ENCODE assay signal across 24 mouse cellular contexts in genomic region chr19:40268493-40268892, GRCm38 (mm10). TPM values are rescaled to one million over a fixed set of nuclear protein-coding genes. Genes with fewer than 3 reads are reported as not detected.
A peak's percentile ranks its signal among the peaks of the same experiment; 100 is the strongest.
DNase-seq lines count a peak whose midpoint lies in the region; ATAC-seq and TF ChIP-seq lines count a peak whose summit lies in the region.
"Had no signal": no experiment of that assay in that cellular context is flagged by ENCODE, and none has a peak within 500 bp of the region (broad histone marks: within the 10 kb centered on the region; RNA-seq: fewer than 3 reads in every experiment).

No protein-coding gene starts in this region.

- H3K79me2 ChIP-seq in heart, adult 2 months (replicated peaks; ENCODE audit: control insufficient read depth, insufficient read depth, low read length) = peaks cover 2% of the 10 kb centered on the region; the same call in 1 of the 2 replicates

- H3K36me3 ChIP-seq in heart, adult 2 months (ENCODE audit: control insufficient read depth, insufficient read depth, low read length) = peaks cover 23% of the 10 kb centered on the region
- peaks cover 6% of the 10 kb centered on the region; the same call in 1 of the 2 replicates for H3K36me3 ChIP-seq in heart, embryonic 10.5 days
- H3K36me3 ChIP-seq in heart, postnatal 0 days (replicated peaks; ENCODE audit: control insufficient read depth, insufficient read depth, low read length) = no peaks in the 10 kb centered on the region
- H3K36me3 ChIP-seq in megakaryocyte, embryonic 14.5 days (replicated peaks; ENCODE audit: low read length) = peaks cover 20% of the 10 kb centered on the region
- no peaks in the 10 kb centered on the region for H3K36me3 ChIP-seq in stomach, postnatal 0 days (ENCODE audit: control insufficient read depth, insufficient read depth, low read length)
- H3K36me3 ChIP-seq: embryonic facial prominence, embryonic 12.5 days; forebrain, embryonic 15.5 days; hindbrain, embryonic 10.5 days; midbrain, embryonic 12.5 days; neural tube, embryonic 13.5 days had no signal

- TF ChIP-seq EP300 in heart, adult 2 months (IDR thresholded peaks at IDR 0.05; ENCODE audit: insufficient read depth, low read depth, low read length) = no peak
- no peak for TF ChIP-seq EP300 in heart, postnatal 0 days (IDR thresholded peaks at IDR 0.05; ENCODE audit: low read depth)
- TF ChIP-seq EP300 in stomach, postnatal 0 days (optimal IDR thresholded peaks at IDR 0.05) = no peak

- peaks cover 9% of the 10 kb centered on the region for H3K4me1 ChIP-seq in heart, adult 2 months (ENCODE audit: control insufficient read depth, insufficient read depth, low read length)
- peaks cover 24% of the 10 kb centered on the region for H3K4me1 ChIP-seq in heart, embryonic 10.5 days
- H3K4me1 ChIP-seq in heart, postnatal 0 days (ENCODE audit: control insufficient read depth, insufficient read depth) = peaks cover 28% of the 10 kb centered on the region
- peaks cover 66% of the 10 kb centered on the region for H3K4me1 ChIP-seq in megakaryocyte, embryonic 14.5 days
- H3K4me1 ChIP-seq in stomach, postnatal 0 days (replicated peaks; ENCODE audit: control insufficient read depth, insufficient read depth) = no peaks in the 10 kb centered on the region
- H3K4me1 ChIP-seq: embryonic facial prominence, embryonic 12.5 days had no signal

- H3K27me3 ChIP-seq in heart, adult 2 months (ENCODE audit: control insufficient read depth, insufficient read depth, low read length) = no peaks in the 10 kb centered on the region
- no peaks in the 10 kb centered on the region for H3K27me3 ChIP-seq in heart, embryonic 10.5 days (ENCODE audit: insufficient read depth, poor library complexity, severe bottlenecking)
- H3K27me3 ChIP-seq in heart, postnatal 0 days (ENCODE audit: control insufficient read depth, insufficient read depth, low read length) = no peaks in the 10 kb centered on the region
- peaks cover 14% of the 10 kb centered on the region for H3K27me3 ChIP-seq in megakaryocyte, embryonic 14.5 days (replicated peaks)
- H3K27me3 ChIP-seq in stomach, postnatal 0 days (ENCODE audit: control insufficient read depth, insufficient read depth, low read length) = no peaks in the 10 kb centered on the region
- H3K27me3 ChIP-seq: Patski had no signal

- no peak for DNase-seq in heart, adult 2 months
- DNase-seq in heart, embryonic 10.5 days (ENCODE audit: low spot score) = no peak
- no peak for DNase-seq in heart, postnatal 0 days (ENCODE audit: low spot score)
- DNase-seq in heart, adult 9 months (ENCODE audit: low spot score in 2 of 2) = no peak
- peak; percentile 49 for DNase-seq in stomach, postnatal 0 days (ENCODE audit: low spot score)
- no peak for DNase-seq in cerebellum, adult 9-10 months
- DNase-seq: adrenal gland, adult 8-10 months; cerebellum, postnatal 10 days; gastrocnemius, postnatal 36 days; kidney, adult 2 months; kidney, postnatal 14 days; layer of hippocampus, postnatal 36 days; spleen, adult 18-20 months had no signal

- H3K4me3 ChIP-seq in heart, adult 2 months = no peak overlapping the region
- no peak overlapping the region for H3K4me3 ChIP-seq in heart, embryonic 10.5 days
- no peak overlapping the region for H3K4me3 ChIP-seq in heart, postnatal 0 days (ENCODE audit: low read depth, low read length)
- peak overlapping the region; percentile 84 for H3K4me3 ChIP-seq in megakaryocyte, embryonic 14.5 days (replicated peaks)
- H3K4me3 ChIP-seq in stomach, postnatal 0 days (ENCODE audit: low read depth, low read length) = no peak overlapping the region
- H3K4me3 ChIP-seq: embryonic facial prominence, embryonic 12.5 days; forebrain, embryonic 15.5 days; hindbrain, embryonic 10.5 days; layer of hippocampus, adult 2 months; midbrain, embryonic 12.5 days; neural tube, embryonic 13.5 days had no signal

- no peaks in the 10 kb centered on the region for H3K9me3 ChIP-seq in heart, embryonic 10.5 days
- H3K9me3 ChIP-seq in heart, postnatal 0 days (replicated peaks; ENCODE audit: control insufficient read depth, low read length) = no peaks in the 10 kb centered on the region
- H3K9me3 ChIP-seq in megakaryocyte, embryonic 14.5 days = no peaks in the 10 kb centered on the region
- no peaks in the 10 kb centered on the region for H3K9me3 ChIP-seq in stomach, postnatal 0 days (ENCODE audit: control insufficient read depth, low read length)
- H3K9me3 ChIP-seq: embryonic facial prominence, embryonic 12.5 days; forebrain, embryonic 15.5 days; hindbrain, embryonic 10.5 days; midbrain, embryonic 12.5 days; neural tube, embryonic 13.5 days had no signal

- peak overlapping the region; percentile 32 for H3K4me2 ChIP-seq in heart, postnatal 0 days (ENCODE audit: low read depth, low read length)
- H3K4me2 ChIP-seq in stomach, postnatal 0 days (replicated peaks; ENCODE audit: low read depth) = peak overlapping the region; percentile 17; the same call in 1 of the 2 replicates
- H3K4me2 ChIP-seq: embryonic facial prominence, embryonic 12.5 days; forebrain, embryonic 15.5 days; midbrain, embryonic 12.5 days; neural tube, embryonic 13.5 days had no signal

- no peak overlapping the region for H3K9ac ChIP-seq in heart, adult 2 months (ENCODE audit: low read depth, low read length)
- 0 out of 2 replicates have a peak overlapping the region, but pooled peaks have one; percentile 17 for H3K9ac ChIP-seq in heart, postnatal 0 days (replicated peaks; ENCODE audit: low read depth, low read length)
- H3K9ac ChIP-seq in stomach, postnatal 0 days (ENCODE audit: low read length) = no peak overlapping the region
- H3K9ac ChIP-seq: embryonic facial prominence, embryonic 12.5 days; forebrain, embryonic 15.5 days; midbrain, embryonic 12.5 days; neural tube, embryonic 13.5 days had no signal

- TF ChIP-seq POLR2A in heart, adult 2 months (IDR thresholded peaks at IDR 0.05; ENCODE audit: insufficient read depth, low read depth, low read length) = no peak

- H3K27ac ChIP-seq in heart, adult 2 months = peak overlapping the region; percentile 20
- H3K27ac ChIP-seq in heart, embryonic 10.5 days = no peak overlapping the region
- no peak overlapping the region for H3K27ac ChIP-seq in heart, postnatal 0 days (ENCODE audit: low read depth)
- peak overlapping the region; percentile 24 for H3K27ac ChIP-seq in stomach, postnatal 0 days (replicated peaks)
- H3K27ac ChIP-seq: embryonic facial prominence, embryonic 12.5 days; forebrain, embryonic 15.5 days; hindbrain, embryonic 10.5 days; hindbrain, postnatal 0 days; layer of hippocampus, adult 2 months; macrophage; midbrain, embryonic 12.5 days; neural tube, embryonic 13.5 days had no signal

- no peak for TF ChIP-seq CTCF in heart, adult 2 months (IDR thresholded peaks at IDR 0.05)
- no peak for TF ChIP-seq CTCF in heart, postnatal 0 days (IDR thresholded peaks at IDR 0.05; ENCODE audit: low read depth)
- TF ChIP-seq CTCF in stomach, postnatal 0 days (IDR thresholded peaks at IDR 0.05; ENCODE audit: low read depth) = no peak

- 80% methylated on average over 3 of the region's 3 CpGs for WGBS in heart, adult 2 months
- 72% methylated on average over 3 of the region's 3 CpGs for WGBS in heart, embryonic 10.5 days
- 70% methylated on average over 3 of the region's 3 CpGs for WGBS in heart, postnatal 0 days
- 31% methylated on average over 3 of the region's 3 CpGs for WGBS in stomach, postnatal 0 days

- no peak for ATAC-seq in heart, postnatal 0 days (ENCODE audit: insufficient read depth, low read depth)
- ATAC-seq in megakaryocyte, adult 5-6 weeks (ENCODE audit: poor library complexity, severe bottlenecking) = no peak
- peak; percentile 60 for ATAC-seq in stomach, postnatal 0 days (ENCODE audit: low FRiP score, low TSS enrichment)
- ATAC-seq: forebrain, embryonic 15.5 days; hindbrain, postnatal 0 days; Patski had no signal

- intact Hi-C loops in heart, adult 2 months (cut with DNase I) = no loop called here

RNA-seq across cellular contexts. Expression of gene Pdlim1, which starts 3.1 kb away (rescaled TPM):
- 100 to 1,000 TPM; 137 to 139 TPM for total RNA-seq in heart, adult 2 months (2021)
- polyA plus RNA-seq in heart, adult 2 months (2012; rRNA removed) = 116 and 125 TPM in 2 replicates
- 262 and 337 TPM in 2 replicates for polyA plus RNA-seq in heart, embryonic 10.5 days (2016; fragmentation: Nextera tagmentation; extraction: Ambion mirVana)
- total RNA-seq in heart, postnatal 0 days (2014; rRNA removed; ENCODE audit: low replicate concordance) = 96.5 and 117 TPM in 2 replicates
- polyA plus RNA-seq in heart, postnatal 0 days (2015; fragmentation: Nextera tagmentation; extraction: Ambion mirVana) = 206 and 230 TPM in 2 replicates
- polyA plus RNA-seq in megakaryocyte, embryonic 14.5 days (2012; ENCODE audit: insufficient read depth, low replicate concordance) = 77.9 and 155 TPM in 2 replicates
- 163 and 177 TPM in 2 replicates for total RNA-seq in megakaryocyte, adult 5-6 weeks (2015)
- total RNA-seq in megakaryocyte, adult 5-6 weeks (2017) = 87.9 and 88.3 TPM in 2 replicates
- polyA plus RNA-seq in stomach, postnatal 0 days (2015; fragmentation: Nextera tagmentation; extraction: Ambion mirVana) = 288 and 298 TPM in 2 replicates

Comparison
In these comparisons a context has a peak if more than half of its experiments do, and no peak if none do; other contexts are left out.
1. H3K27ac ChIP-seq: peak in heart, adult 2 months (single experiment) and stomach, postnatal 0 days (single experiment); none in heart, embryonic 10.5 days (single experiment) and heart, postnatal 0 days (single experiment).